Mouse (Mus musculus): Measurements from ENCODE around the gene Eya4. TPM values are rescaled to one million over a fixed set of nuclear protein-coding genes. Genes with fewer than 3 reads are reported as not detected.

The Eya4 gene
- total and polyA plus RNA-seq, 3 experiments: 0.24 to 0.46 TPM; not detected in 1

DNA sequence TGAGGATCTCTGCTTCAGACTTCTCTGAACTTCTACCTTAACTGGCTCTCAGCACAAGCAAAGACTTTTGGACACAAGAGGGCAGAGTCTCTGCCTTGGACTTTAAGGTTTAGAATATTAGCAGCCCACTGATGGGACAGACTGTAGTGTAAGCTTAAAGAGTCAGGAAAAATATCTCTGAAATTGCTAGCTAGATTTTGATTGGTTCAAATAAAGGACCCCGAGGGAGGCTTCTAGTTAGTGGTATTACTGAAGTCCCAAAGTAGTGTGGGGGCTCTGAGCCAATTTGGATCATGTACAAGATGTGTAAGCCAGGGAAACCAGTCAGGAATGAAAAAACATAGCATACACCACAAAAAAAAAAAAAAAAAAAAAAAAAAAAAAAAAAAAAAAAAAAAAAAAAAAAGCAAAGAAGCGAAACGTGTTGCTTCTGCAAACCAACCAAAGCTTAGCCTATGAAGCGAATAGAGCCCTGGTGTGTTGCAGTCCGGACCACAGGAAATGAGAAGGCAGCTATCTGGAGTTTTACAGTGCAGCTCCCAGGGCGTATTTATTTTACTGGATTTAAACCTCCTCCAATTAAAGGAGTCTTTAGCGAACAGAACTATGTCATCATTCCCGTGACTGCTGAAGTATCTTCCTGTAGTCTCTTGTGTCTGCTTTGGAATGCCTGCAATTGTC is 173.8 kb downstream of the Eya4 start:
- Histone ChIP-seq H3K4me1 (ENCODE audit: control insufficient read depth in 1 of 2, insufficient read depth in 2 of 2, low read length in 2 of 2) (no peaks in the 10 kb centered on the region), H3K27ac (ENCODE audit: control insufficient read depth, low read depth, low read length) (no peak overlapping the region), H3K9ac (ENCODE audit: control insufficient read depth, low read depth, low read length, poor library complexity, severe bottlenecking) (no peak overlapping the region), H3K79me2 (ENCODE audit: control insufficient read depth, insufficient read depth, low read length, poor library complexity) (no peaks in the 10 kb centered on the region), H3K4me3 (ENCODE audit: control insufficient read depth in 1 of 2, insufficient read depth in 1 of 2, low read depth in 2 of 2, low read length in 2 of 2) (no peak overlapping the region), H3K27me3 (ENCODE audit: control insufficient read depth in 1 of 2, insufficient read depth in 2 of 2, low read length in 2 of 2) (no peaks in the 10 kb centered on the region), H3K36me3 (ENCODE audit: control insufficient read depth in 1 of 2, insufficient read depth in 2 of 2, low read length in 2 of 2) (no peaks in the 10 kb centered on the region), H3K9me3 (replicated peaks; ENCODE audit: insufficient read depth, low read length) (no peaks in the 10 kb centered on the region)
- TF ChIP-seq GATA1 (IDR thresholded peaks at IDR 0.05; ENCODE audit: low read depth, low read length) (no peak), ZNF384 (IDR thresholded peaks at IDR 0.05; ENCODE audit: low read depth, low read length) (0 out of 2 replicates have a peak, but pooled peaks have one; percentile 7)
- DNase-seq (ENCODE audit: low read depth, low spot score): no peak

DNA sequence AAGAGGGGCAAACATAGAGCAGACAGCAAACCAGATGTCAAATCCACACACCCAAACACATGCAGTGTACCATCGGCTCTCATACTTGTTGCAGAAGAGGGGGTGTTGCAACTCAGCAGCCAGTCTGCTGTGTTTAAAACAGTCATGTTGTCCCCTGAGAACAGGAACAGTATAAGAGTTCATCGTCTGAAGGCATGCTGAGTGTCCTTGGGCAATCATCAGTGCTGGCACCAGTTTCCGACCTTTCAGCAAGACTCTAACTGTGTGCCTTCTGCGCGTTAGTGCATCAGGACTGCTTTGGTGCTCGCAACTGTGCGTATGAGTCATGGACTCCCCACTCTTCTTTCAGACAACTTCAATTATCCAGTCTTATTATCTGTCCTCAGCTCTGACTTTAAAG is 179.0 kb downstream of the Eya4 start:
- no peaks in the 10 kb centered on the region for H3K4me1 ChIP-seq (ENCODE audit: control insufficient read depth in 1 of 2, insufficient read depth in 2 of 2, low read length in 2 of 2)
- H3K4me3 ChIP-seq (ENCODE audit: control insufficient read depth in 1 of 2, insufficient read depth in 1 of 2, low read depth in 2 of 2, low read length in 2 of 2): no peak overlapping the region
- no peaks in the 10 kb centered on the region for H3K36me3 ChIP-seq (ENCODE audit: control insufficient read depth in 1 of 2, insufficient read depth in 2 of 2, low read length in 2 of 2)
- TF ChIP-seq TAL1 (IDR thresholded peaks at IDR 0.05; ENCODE audit: low read length): no peak
- H3K9ac ChIP-seq (ENCODE audit: control insufficient read depth, low read depth, low read length, poor library complexity, severe bottlenecking): no peak overlapping the region
- H3K27ac ChIP-seq (ENCODE audit: control insufficient read depth, low read depth, low read length): no peak overlapping the region
- no peaks in the 10 kb centered on the region; a peak in 1 of 4 replicates for H3K27me3 ChIP-seq (ENCODE audit: control insufficient read depth in 1 of 2, insufficient read depth in 2 of 2, low read length in 2 of 2)
- no peaks in the 10 kb centered on the region for H3K79me2 ChIP-seq (ENCODE audit: control insufficient read depth, insufficient read depth, low read length, poor library complexity)
- no peak for DNase-seq (ENCODE audit: low read depth, low spot score)
- H3K9me3 ChIP-seq (replicated peaks; ENCODE audit: insufficient read depth, low read length): no peaks in the 10 kb centered on the region

DNA sequence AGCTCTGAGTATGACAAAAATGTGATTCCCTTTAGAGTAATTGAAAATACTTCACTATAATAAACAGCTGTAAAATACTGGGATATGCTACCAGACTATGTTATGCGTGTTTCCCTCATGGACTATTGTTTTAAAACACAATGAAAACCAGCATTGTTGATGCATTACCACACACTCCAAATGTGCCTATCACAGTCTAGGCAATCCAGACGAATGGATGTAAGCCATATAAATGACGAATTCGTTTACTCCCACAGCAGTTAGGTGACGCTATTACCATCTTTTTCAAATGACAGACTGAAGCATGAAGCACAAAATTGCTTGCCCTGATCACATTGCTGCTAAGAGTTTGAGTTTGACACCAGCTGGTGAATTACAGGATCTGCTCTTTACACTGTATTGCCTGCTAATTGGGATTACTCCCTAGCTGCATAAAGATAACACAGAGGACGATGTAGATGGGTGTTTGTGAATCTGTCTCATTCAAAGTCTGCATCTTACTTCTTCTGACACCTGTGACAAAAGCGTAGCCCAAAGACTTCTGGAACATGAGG is 185.4 kb downstream of the Eya4 start:
- no peak for TF ChIP-seq KAT2A (conservative IDR thresholded peaks at IDR 0.05; ENCODE audit: low read depth, low read length)
- no peak for TF ChIP-seq RCOR1 (IDR thresholded peaks at IDR 0.05; ENCODE audit: low read depth, low read length)
- no peak overlapping the region for H3K27ac ChIP-seq (ENCODE audit: control insufficient read depth, low read depth, low read length)
- H3K4me3 ChIP-seq (ENCODE audit: control insufficient read depth in 1 of 2, insufficient read depth in 1 of 2, low read depth in 2 of 2, low read length in 2 of 2): no peak overlapping the region
- H3K79me2 ChIP-seq (ENCODE audit: control insufficient read depth, insufficient read depth, low read length, poor library complexity): no peaks in the 10 kb centered on the region
- no peak for DNase-seq (ENCODE audit: low read depth, low spot score)
- H3K9ac ChIP-seq (ENCODE audit: control insufficient read depth, low read depth, low read length, poor library complexity, severe bottlenecking): no peak overlapping the region
- H3K9me3 ChIP-seq (replicated peaks; ENCODE audit: insufficient read depth, low read length): no peaks in the 10 kb centered on the region
- H3K36me3 ChIP-seq (ENCODE audit: control insufficient read depth in 1 of 2, insufficient read depth in 2 of 2, low read length in 2 of 2): no peaks in the 10 kb centered on the region
- peaks cover 0 to 2% of the 10 kb centered on the region in 2 experiments; a peak in 1 of 4 replicates for H3K27me3 ChIP-seq (ENCODE audit: control insufficient read depth in 1 of 2, insufficient read depth in 2 of 2, low read length in 2 of 2)
- no peaks in the 10 kb centered on the region for H3K4me1 ChIP-seq (ENCODE audit: control insufficient read depth in 1 of 2, insufficient read depth in 2 of 2, low read length in 2 of 2)

DNA sequence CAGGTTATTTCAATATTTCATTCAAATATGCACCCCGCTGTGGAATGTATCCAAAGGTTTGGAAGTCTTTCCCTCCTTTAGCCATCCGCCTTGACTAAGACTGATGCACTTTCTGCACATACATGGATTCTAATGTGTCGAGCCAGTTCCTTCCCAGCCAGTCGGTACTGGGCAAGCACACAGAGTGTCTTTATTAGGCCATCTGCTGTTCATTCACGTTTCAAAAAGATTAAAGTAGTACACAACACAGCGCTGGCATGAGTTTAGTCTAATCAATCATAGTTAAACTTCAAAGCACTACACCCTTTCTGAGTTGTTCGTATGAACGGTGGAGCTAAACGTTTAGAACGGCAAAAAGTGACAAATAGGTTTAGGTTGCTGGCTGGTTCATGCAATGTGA is 190.7 kb downstream of the Eya4 start:
- Histone ChIP-seq H3K36me3 (ENCODE audit: control insufficient read depth in 1 of 2, insufficient read depth in 2 of 2, low read length in 2 of 2) (no peaks in the 10 kb centered on the region), H3K79me2 (ENCODE audit: control insufficient read depth, insufficient read depth, low read length, poor library complexity) (no peaks in the 10 kb centered on the region), H3K9ac (ENCODE audit: control insufficient read depth, low read depth, low read length, poor library complexity, severe bottlenecking) (no peak overlapping the region), H3K27ac (ENCODE audit: control insufficient read depth, low read depth, low read length) (no peak overlapping the region), H3K4me3 (ENCODE audit: control insufficient read depth in 1 of 2, insufficient read depth in 1 of 2, low read depth in 2 of 2, low read length in 2 of 2) (no peak overlapping the region), H3K4me1 (ENCODE audit: control insufficient read depth in 1 of 2, insufficient read depth in 2 of 2, low read length in 2 of 2) (no peaks in the 10 kb centered on the region), H3K9me3 (replicated peaks; ENCODE audit: insufficient read depth, low read length) (no peaks in the 10 kb centered on the region), H3K27me3 (ENCODE audit: control insufficient read depth in 1 of 2, insufficient read depth in 2 of 2, low read length in 2 of 2) (peaks cover 0 to 4% of the 10 kb centered on the region in 2 experiments; a peak in 3 of 4 replicates)
- TF ChIP-seq ZNF384 (IDR thresholded peaks at IDR 0.05; ENCODE audit: low read depth, low read length) (no peak), KAT2A (conservative IDR thresholded peaks at IDR 0.05; ENCODE audit: low read depth, low read length) (no peak), NELFE (IDR thresholded peaks at IDR 0.05; ENCODE audit: low read depth, low read length) (no peak), TAL1 (IDR thresholded peaks at IDR 0.05; ENCODE audit: low read length) (no peak), NRF1 (IDR thresholded peaks at IDR 0.05; ENCODE audit: insufficient read depth, low read depth, low read length, poor library complexity, severe bottlenecking) (no peak), MYC (IDR thresholded peaks at IDR 0.05; ENCODE audit: low read depth, low read length) (no peak), POLR2A (IDR thresholded peaks at IDR 0.05; ENCODE audit: control insufficient read depth in 1 of 2, insufficient read depth in 1 of 2, low read depth in 1 of 2, low read length in 2 of 2, poor library complexity in 1 of 2) (no peak), EP300 (IDR thresholded peaks at IDR 0.05; ENCODE audit: low read depth in 1 of 2, low read length in 2 of 2) (no peak), MAFK (IDR thresholded peaks at IDR 0.05; ENCODE audit: borderline replicate concordance, low read depth, low read length) (no peak), CTCF (IDR thresholded peaks at IDR 0.05 in 2 of 3, conservative IDR thresholded peaks at IDR 0.05 in 1 of 3; ENCODE audit: control insufficient read depth in 1 of 3, insufficient read depth in 1 of 3, low read depth in 2 of 3, low read length in 3 of 3, poor library complexity in 1 of 3, severe bottlenecking in 1 of 3) (no peak)
- DNase-seq (ENCODE audit: low read depth, low spot score): no peak
